Mouse (Mus musculus) gastrocnemius, postnatal 36 days (tissue): ENCODE data around the gene Podxl2. TPM values are rescaled to one million over a fixed set of nuclear protein-coding genes. Genes with fewer than 3 reads are reported as not detected.

ENCODE experiments used
- DNase-seq, 2 experiments: peaks; one replicate each; pipeline ENCODE4 v3.0.0; 2022
- intact Hi-C: fragments of 180-260 bp; cut with DNase I; formaldehyde crosslinking; loops from one replicate; pipeline ENCODE4 v1.15.1; 2025
- total RNA-seq, 2 experiments: library from RNA; stranded (reverse); gene quantifications; 2 replicates each; pipeline ENCODE4 v1.2.3; 2021

Gene Podxl2
- total RNA-seq, 2 experiments from 2014 or later = 45.1 to 50.5 TPM

GRCm38 (mm10) chr6:88854509-88854908, 20.3 kb downstream of the Podxl2 start:
- DNase-seq = no peak
- intact Hi-C loops = loop anchor here (2.0 kb wide), 1 partner anchor 302 kb away; no protein-coding TSS in a partner anchor

GRCm38 (mm10) chr6:88850034-88850433, 24.8 kb downstream of the Podxl2 start:
- intact Hi-C loops = no loop called here

GRCm38 (mm10) chr6:88849270-88849669, 25.6 kb downstream of the Podxl2 start:
- intact Hi-C loops = no loop called here
- DNase-seq = no peak

More at GRCm38 (mm10) chr6:88850034-88850433, 24.8 kb downstream of the Podxl2 start:
- DNase-seq = no peak

GRCm38 (mm10) chr6:88847571-88847970, 27.3 kb downstream of the Podxl2 start:
- DNase-seq = no peak
- intact Hi-C loops = no loop called here

GRCm38 (mm10) chr6:88844901-88845565, 29.8 kb downstream of the Podxl2 start:
- intact Hi-C loops = no loop called here
- no peak for DNase-seq

GRCm38 (mm10) chr6:88843781-88844725, 30.8 kb downstream of the Podxl2 start:
- intact Hi-C loops = no loop called here
- DNase-seq = no peak

- intact Hi-C loops = no loop called here
- DNase-seq = no peak
Observed at GRCm38 (mm10) chr6:88843241-88843640, 31.6 kb downstream of the Podxl2 start.

- DNase-seq = no peak
- intact Hi-C loops = no loop called here
Observed at GRCm38 (mm10) chr6:88842731-88843151, 32.1 kb downstream of the Podxl2 start.

- intact Hi-C loops = no loop called here
- DNase-seq = peak; percentile 99
Observed at GRCm38 (mm10) chr6:88841781-88842689, 32.8 kb downstream of the Podxl2 start, which contains the start of gene Abtb1. Gene Abtb1 (minus strand): TSS chr6:88841984.

- intact Hi-C loops = no loop called here
- DNase-seq = no peak
Observed at GRCm38 (mm10) chr6:88841514-88841780, 33.4 kb downstream of the Podxl2 start.

GRCm38 (mm10) chr6:88840791-88841513, 33.9 kb downstream of the Podxl2 start:
- intact Hi-C loops = no loop called here
- DNase-seq = no peak

- intact Hi-C loops = no loop called here
- DNase-seq = no peak
Observed at GRCm38 (mm10) chr6:88840211-88840610, 34.6 kb downstream of the Podxl2 start.

- intact Hi-C loops = no loop called here
- no peak for DNase-seq
Observed at GRCm38 (mm10) chr6:88839135-88839970, 35.5 kb downstream of the Podxl2 start.

GRCm38 (mm10) chr6:88838613-88839012, 36.2 kb downstream of the Podxl2 start:
- DNase-seq = no peak
- intact Hi-C loops = no loop called here

- intact Hi-C loops = no loop called here
- no peak for DNase-seq
Observed at GRCm38 (mm10) chr6:88837999-88838398, 36.8 kb downstream of the Podxl2 start.

GRCm38 (mm10) chr6:88836178-88836819, 38.5 kb downstream of the Podxl2 start:
- intact Hi-C loops = no loop called here
- DNase-seq = no peak

GRCm38 (mm10) chr6:88835047-88835446, 39.8 kb downstream of the Podxl2 start:
- no peak for DNase-seq
- intact Hi-C loops = no loop called here

GRCm38 (mm10) chr6:88833340-88834140, 41.3 kb downstream of the Podxl2 start:
- intact Hi-C loops = no loop called here

More at GRCm38 (mm10) chr6:88833340-88834140, 41.3 kb downstream of the Podxl2 start:
- no peak for DNase-seq
